Mouse (Mus musculus) stomach, postnatal 0 days (tissue): ENCODE measurements around the gene Ap1s2.

Experiments
- CTCF ChIP-seq: IDR thresholded peaks from 2 replicates; pipeline ENCODE4 v1.5.1; 2016; ENCODE audit warnings: antibody characterized with exemption, low read depth, mild to moderate bottlenecking, moderate library complexity
- EP300 ChIP-seq: optimal IDR thresholded peaks from 2 replicates; pipeline ENCODE3; 2016; ENCODE audit warnings: antibody characterized with exemption

DNA sequence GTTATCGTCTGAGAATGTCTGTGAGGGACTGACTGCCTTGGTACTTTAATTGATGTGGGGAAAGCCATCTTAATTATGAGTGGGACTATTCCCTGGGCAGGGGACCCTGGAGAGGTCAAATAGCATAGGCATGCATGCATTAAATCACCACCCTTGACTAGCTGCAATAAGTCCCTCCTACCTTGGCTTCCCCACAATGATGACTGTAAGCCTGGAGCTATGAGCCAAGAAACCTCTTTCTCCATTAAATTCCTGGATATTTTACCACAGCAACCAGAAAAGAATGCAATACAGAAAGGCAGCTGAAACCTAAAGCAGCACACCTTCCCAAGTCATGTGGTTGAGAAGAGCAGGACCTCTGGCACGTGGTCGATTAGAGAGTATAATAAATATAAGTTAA lies 35.6 kb downstream of the Ap1s2 start:
- TF ChIP-seq CTCF (no peak), EP300 (no peak)
